Mouse (Mus musculus) spleen, adult 18-20 months (tissue): ENCODE measurements around the gene Nxpe3.

Source experiments
- DNase-seq, 2 experiments: peaks; one replicate each; pipeline ENCODE4 v3.0.0; 2022; ENCODE audit warnings: mixed read lengths in 2 of 2

Gene Nxpe3

DNA sequence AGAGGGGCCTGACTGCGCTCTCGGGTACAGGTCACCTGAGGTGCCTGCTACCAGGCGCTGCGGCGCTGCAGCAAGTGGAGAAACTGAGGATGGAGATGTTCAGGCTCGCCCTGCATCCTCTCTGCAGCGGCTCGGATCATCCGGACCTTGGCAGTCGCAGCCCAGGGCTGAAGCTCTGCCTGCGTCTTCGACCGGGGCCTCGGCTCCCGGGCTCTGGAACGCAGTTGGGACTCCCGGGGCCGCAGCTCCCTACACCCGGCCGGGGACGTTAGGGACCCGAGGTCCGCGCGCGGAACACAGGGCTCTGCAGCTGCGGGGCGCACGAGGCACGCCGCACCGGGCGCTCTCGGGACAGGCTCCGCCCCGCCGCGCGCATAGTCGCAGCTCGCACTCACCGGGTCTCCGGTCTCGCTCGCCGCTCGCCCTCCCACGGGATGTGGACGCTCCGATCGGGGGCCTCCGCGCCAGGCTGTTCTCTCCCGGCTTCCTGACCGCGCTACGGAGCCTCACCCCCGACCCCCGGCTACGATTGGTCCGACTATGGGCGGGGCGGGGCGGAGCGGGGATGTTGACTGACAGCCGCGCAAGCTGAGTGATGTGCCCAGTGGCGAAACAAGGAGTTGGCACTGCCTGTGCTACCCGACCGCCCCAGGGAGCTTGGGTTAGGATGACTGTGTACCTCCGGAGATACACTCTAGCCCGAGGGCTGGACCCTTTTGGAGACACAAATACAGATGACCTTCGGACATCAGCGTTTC, at the start of gene Nxpe3:
TSS of gene Nxpe3 (minus strand) at position 393 of the 758 bp plus-strand sequence.
- peak; percentile 83 to 90 for DNase-seq

DNA sequence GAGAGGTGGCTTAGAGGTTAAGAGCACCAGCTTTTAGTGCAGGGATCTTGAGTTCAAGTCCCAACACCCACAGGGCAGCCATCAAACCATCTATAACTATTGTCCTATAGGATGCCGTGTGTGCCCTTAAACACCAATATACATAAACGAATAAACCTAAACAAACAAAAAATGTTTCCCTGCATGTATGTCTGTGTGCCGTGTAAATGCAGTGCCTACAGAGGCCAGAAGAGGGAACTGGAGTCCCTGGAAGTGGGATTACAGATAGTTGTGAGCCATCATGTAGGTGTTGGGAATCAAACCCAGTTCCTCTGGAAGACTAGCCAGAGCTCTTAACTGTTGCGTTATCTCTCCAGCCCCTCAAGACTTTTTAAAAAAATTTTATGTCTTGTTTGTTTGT, 45.7 kb upstream of the Nxpe3 start:
- no peak for DNase-seq

DNA sequence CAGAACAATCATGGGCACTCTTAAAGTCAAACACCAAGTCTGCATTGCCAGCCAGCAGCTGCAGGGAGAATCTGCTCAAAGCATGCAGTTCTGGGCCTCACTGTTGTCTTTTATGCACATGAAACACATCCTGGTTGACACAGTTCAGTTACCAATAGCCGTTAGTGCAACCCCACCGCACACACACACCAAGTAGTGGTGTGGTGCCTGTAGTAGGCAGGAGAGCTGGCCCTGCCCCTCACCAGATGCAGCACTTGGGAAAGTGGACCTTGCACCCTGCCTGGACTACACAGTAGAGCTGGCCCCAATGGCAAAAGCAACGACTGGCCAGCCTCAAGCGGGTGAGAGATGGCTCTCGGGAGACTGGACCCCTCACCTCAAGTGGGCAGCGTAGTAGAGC, 44.6 kb upstream of the Nxpe3 start:
- no peak for DNase-seq

DNA sequence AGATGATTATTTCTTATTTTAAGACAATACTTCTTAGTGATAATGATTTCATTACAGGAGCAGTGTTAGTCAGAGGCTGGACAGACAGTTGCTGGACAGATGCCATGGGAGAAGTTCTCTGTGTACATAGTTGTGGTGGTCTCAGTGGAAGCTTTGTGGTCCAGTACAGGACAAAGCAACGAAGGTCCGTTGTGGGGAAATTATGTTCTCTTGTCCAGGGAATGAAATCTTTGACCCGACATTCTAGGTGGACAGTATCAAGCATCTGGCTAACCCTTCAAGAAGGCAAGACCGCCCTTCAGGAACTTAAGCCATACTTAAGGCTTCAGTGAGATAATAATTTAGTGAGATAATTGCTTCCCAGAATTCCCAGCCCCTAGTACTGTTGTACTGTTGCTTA, 43.7 kb upstream of the Nxpe3 start:
- DNase-seq: no peak

DNA sequence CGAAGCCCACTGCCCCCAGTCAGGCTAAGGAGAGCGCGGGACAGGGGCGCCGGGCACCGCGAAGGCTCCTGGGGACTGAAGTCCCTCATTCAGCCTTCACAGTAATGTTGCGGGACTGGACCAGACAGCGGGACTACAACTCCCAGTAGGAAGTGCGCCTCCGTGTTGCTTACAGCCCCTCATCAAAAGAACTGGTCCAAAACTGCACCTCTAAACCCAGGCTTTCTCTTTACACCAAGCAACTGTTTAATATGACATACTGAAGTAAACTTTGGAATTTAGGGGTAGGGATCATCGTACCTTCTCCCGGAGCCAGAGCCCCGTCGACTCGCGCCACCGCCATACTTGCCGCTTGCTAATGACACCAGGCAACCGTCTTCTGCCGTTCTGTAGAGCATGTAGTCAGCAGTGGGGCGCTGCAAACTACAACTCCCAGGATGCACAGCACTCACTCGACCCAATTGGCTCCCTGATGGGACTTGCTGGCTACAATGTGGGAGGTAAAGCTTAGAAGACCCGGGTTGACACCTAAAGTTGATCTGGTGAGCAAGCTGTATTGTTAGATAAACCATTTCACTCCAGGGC, 39.5 kb upstream of the Nxpe3 start, which contains the start of gene Cep97:
TSS of gene Cep97 (minus strand) at position 403 of the 585 bp plus-strand sequence.
- peak; percentile 83 to 84 for DNase-seq

DNA sequence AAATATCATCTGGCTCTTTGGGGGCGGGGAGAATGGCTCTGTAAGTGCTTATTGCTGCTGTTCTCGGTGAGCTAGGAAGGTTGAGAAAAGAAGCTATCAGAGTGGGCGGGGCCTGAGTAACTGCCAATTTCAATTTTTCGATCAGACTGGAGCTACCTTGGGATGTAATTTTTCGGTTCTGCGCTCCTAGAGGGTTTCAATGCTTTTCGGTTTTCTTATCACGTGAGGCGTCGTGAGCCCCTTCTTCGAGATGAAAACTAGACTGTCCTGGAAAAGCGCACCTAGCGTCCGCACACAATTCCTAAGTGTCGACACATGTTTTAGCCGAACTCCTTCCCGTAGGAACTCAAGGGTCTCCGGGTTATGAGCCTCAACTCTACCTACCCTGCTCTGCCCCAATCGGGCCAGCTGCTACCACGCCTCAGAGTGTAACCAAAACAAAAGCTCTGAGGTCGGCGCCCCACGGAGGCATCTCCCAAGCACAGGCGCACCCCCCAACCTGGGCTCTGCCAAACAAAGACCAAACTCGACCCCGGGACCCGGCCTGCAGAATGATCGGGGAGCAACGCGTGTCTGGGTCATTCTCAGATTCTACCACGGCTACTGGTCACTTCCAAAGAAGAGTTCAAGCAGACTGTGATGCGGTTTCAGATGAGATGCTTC, 38.7 kb upstream of the Nxpe3 start:
- peak; percentile 40 to 57 for DNase-seq

DNA sequence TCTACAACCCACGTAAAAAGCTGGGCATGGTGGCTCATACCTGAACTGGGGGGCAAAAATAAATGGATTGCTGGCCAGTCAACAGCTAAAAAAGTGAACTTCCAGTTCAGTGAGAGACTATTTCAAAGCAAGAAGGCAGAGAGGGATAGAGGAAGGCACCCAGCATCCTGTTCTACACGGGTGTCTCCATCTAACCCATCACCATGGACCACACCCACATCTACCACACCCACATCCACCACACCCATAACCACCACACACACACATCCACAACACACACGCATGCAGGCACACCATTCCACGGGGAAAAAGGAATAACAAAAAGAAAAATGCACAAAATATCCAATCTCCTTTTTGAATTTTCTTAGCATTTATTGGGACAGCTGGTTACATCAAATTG, 28.9 kb upstream of the Nxpe3 start:
- DNase-seq: no peak

DNA sequence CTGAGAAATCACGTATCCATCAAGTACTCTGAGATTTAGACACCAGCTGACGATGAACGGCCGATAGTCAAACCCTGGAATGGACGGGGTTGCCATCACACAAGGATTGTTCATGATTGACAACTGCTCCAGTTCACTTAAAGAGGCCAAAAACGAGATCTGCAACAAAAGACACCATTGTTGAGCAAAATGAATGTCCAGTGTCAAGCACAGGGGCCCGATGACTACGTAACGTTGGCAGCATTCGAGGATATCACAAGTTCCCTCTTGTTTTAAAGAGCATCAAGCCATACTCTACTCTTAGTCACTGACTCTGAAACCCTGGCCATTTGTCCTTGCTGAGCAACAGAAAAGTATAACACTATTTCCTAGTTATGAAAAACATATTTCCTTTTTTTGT, 27.0 kb upstream of the Nxpe3 start:
- no peak for DNase-seq

DNA sequence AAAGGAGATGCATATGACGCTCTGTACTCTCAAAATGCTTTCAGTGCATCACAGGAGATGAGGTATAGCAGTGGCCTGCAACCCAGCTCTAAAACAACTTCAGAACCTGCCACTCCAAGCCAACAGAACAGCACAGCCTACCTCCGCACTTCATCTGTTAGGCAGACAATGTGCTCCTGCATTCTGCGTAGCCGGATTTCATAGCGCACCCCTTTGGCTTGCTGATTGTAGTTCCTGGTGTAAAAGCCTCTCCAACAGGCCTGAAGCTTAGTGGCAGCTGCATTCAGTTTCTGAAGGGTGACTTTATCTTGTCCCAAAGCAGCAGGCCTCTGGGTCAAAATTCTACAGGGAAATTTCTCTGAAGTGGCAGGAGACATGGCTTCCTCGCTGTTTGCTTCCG, 19.6 kb upstream of the Nxpe3 start:
- DNase-seq: no peak

DNA sequence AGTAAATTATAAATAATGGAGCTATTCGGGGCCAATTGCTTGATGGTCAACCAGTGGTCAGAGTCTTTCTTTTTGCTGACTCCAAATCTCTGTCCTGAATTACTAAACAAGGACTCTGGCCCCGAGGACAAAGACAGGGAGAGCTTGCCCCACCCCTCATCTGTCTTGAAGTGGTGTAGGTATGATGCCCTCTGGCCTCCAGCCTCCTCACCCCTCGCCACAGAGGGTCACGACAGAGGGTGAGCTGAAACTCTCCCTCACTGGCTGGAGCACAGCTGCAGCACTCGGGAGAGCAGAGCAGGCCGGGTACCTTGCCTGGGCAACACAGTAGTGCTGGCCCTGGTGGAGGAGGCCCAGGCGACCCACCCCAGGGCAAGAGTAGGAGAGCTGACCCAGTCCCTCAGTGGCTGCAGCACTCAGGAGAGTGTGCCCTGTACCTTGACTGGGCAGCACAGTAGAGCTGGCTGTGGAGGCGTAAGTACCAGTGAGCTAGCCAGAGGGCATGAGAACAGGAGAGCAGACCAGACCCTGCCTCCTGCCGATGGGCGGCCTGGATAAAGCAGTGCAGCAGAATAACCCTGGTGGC, 15.2 kb upstream of the Nxpe3 start:
- DNase-seq: no peak

DNA sequence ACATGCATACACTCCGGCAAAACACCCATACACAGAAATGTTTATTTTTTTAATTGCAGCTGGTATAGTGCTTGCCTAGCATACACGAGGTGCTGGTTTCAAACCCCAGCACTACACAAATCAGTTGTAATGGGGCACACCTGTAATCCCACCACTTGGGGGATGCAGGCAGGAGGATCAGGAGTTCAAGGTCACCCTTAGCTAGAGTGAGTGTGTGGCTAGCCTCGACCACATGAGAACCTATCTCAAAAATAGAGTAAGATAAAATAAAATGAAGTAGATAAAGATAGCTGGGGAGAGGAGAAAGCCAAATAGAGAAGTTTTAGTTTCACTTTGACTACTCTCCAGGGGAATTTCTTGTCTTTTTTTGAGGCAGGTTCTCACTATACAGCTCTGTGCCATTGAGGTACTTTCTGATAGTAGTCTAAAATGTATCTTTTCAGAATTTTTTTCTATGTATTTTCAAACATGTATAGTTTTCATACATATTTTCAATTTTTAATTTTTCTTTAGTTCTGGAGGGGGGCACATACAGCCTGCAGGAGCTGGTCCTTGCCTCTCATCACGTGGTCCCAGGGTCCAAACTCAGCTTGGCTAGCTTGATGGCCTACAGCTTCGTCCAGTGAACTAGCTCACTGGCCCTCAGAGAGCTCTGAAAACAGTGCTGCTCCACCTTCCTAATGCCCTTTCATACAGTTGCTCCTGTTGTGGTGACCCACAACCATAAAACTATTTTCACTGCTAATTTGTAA, 12.0 kb upstream of the Nxpe3 start:
- DNase-seq: peak in 1 of 2 experiments; percentile 4

DNA sequence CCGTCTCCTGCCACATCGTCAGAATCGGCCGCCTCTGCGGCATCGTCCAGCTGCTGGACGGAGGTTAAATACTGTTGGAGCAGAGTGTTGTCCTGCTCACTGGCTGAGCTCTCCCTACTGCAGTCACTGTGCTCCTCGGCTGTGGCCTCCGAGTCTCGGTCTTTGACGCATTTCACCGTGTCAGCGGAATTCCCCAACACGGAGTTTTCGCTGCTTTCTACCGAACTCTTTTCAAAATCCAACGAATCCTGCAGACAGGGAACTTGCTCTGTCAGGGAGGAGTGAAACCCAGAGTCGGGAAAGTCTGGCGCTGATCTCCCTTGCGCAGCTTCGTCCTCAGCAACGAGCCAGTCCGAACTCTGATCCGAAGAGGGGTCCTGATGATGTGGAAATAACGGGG, 10.3 kb upstream of the Nxpe3 start:
- no peak for DNase-seq

DNA sequence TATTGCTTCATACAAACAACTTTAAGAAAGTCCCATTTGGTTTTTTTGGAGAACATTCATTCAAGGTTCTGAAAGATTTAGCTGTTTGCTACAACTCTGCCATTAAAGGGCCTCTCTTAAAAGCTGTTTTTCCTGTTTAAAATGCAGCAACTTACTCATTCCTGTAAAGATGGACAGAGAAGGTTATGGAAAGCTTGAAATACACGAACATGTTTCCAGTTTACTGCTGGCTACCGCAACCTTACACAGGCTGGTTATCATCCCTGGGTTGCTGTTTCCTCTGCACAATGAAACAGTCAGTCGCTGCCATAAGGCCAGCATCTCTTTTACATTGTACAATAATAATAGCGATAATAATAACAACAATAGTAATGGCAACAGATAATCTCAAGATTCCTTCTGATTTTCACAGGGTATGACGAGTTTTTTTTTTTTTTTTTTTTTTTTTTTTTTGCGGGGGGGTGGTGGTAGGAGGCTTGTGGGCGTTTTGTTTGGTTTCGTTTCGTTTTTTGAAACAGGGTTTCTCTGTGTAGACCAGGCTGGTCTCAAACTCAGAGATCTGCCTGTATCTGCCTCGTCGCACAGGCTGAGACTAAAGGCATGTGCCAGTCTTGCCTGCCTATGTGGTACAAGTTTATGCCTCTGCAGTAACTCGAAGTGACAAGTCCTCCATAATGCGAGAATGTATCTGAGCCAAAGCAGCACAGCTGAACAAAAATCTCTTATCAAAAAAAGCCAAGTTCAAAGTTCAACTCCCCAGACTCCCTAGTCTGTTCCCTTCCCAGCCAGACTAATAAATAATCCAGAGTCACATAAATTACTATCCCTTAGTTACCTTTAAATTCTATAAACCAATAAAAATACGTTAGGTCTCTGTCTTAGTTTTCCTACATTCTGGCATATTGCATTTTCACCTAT, 7.0 kb upstream of the Nxpe3 start:
- no peak for DNase-seq

DNA sequence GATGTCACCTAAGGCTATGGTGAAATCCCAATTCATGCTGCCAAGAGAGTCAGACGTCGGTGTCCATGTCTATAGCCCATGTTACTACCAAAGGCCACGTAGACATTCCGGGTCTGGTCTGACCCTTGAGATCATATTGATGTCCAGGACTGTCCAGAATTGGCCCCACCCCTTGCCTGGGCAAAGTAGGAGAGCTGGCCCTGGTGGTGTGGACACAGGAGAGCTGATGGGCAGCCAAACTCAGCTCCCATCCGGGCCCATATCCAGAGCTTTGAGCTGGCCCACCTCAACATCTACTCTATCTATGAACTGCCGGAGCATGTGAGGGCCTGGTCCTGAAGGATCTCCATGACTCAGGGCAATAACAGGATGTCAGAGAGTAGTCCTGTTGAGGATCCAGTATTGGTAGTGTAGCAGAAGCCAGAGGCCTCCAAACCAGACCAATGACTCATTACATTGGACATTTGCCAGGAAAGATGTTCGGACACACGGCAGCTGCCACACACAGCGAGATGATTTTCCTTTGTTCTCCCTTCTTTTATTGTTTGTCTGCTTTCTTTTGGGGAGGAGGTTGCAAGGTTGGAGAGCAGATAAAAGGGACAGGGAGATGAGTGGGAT, 3.4 kb upstream of the Nxpe3 start:
- DNase-seq: no peak

DNA sequence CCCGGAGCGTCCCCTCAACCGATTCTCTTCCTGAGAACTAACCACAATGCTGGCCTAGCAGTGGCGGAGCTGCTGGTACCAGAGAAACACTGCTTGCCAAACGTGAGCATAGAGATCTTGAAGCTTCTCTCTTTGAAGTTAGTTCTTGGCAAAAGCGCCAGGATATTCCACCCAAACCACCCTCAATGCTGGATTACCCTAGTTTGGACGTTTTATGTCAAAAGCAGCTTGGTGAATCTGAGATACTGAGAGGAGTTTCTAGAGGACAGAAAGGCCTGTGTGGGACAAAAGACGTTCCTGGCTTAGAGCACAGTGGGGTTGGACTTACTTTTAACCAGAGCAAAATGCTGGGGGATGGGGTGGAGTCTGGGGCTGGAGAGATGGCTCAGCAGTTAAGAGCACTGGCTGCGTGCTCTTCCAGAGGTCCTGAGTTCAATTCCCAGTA, 588 bp upstream of the Nxpe3 start:
- DNase-seq: no peak

DNA sequence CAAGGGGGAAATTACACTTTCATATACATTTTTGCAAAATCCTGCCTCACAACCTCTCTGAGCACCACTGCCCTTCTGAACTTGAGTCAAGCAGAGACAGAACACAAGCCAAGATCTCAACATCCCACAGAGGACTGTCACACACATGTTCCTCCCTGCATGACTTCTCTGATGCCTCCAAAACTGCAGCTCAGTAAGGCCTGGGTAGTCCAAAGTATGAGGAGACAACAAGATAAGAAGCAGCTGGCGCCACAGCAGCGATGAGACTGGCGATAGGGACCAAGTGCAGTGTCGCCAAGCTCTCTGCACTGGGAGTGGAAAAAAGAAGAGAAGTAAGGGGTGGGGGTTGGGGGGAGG, 571 bp downstream of the Nxpe3 start:
- DNase-seq: no peak

DNA sequence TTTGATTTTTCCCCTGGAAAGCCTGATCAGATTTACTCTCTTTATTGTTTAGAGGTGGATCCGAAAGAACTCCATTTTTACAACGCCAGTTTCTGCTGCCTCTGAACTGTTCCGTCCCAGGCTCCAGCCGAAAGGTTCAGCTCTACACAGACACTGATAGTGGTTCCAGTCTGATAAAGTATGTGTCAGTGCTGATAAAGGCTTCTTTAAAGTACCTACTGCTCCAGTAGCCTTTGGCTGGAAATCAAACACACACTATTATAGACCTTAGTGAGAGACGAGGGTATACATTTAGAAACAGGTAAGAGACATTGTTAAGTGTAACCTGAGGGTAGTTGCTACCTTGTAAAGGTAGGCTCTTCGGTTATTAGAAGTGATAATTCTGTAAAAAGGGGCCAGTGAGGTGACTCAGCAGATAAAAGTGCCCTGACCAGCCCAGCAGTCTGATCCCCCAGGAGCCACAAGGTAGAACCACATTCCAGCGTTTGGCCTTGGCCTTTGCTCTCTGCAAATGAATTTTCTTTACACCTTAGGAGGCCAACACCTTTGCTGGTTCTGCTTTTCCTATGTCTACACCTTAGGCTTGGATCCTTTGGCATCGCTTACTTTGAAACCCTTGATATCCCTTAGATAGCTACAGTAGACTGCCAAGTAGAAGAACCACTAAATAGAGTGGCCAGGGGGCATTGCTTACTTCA, 1.5 kb downstream of the Nxpe3 start:
- DNase-seq: no peak

DNA sequence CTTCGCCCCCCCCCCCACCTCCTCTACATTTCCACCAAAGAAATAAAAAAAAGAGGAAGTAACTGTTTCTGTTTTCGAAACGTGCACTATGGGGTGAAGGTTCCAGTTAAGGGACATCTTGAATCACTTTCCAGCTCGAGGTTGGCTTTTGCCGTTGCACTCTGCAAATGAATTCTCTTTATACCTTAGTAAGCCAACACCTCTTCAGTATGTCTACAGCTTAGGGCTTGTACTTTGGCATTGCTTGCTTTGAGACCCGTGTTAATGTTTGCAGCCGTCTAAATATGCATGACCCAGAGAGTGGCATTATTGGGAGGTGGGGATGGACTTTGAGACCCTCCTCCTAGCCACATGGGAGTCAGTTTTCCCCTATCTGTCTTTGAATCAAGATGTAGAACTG, 2.6 kb downstream of the Nxpe3 start:
- DNase-seq: no peak

DNA sequence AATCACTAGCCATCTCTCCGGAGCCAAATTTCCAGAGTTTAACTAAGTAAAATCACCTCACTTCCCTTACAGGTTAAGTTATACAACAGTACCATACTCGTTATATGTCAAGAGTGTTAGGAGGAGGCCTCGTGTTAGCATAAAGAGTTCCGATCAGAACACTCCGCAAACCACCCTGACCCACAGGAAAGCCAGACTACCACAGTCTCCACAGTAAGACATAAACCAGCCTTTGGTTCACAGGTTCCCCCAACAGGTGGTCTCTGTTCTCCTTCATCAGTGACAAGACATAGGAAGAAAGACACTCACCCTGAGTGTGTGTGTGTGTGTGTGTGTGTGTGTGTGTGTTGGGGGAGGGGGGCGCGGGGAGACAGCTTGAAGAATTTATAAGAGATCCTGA, 3.7 kb downstream of the Nxpe3 start:
- no peak for DNase-seq

DNA sequence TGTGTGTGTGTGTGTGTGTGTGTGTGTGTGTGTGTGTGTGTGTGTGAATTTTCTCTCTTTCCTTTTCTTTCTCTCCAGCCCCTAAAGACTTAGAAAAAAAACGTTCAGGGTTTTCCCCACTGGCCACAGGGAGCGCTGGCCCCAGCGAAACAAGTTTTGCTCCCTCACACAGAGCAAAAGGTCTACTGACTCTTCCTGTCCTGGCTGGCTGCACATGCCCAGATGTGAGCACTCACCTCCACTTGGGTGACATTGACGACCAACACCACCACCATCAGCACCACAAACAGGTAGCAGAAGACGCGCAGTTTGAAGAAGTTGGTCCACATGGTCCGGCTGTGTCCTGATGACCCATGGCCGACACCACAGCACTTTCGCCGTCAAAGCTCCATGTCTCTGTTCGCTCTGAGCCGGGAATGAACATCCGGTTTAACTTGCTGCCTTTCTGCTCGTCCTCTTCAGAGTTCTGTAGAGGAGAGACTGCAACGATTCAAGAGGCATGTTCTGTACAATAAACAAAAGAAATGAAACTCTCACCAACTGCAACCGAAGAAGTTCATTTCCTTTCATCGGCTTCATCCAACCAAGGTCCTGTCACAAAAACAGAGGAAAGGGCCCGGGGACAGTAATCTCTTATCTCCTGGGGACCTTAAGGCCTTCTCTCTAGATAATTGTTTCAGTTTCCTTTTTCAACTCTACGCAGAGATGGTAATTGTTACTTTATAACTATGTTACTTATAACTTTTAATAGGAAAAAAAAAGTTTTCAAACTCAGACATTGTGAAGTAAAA, 4.5 kb downstream of the Nxpe3 start:
- peak in 1 of 2 experiments; percentile 25 for DNase-seq
